ENCODE assay signal across 8 mouse cellular contexts in genomic region chr5:149439531-149440179, GRCm38 (mm10). TPM values are rescaled to one million over a fixed set of nuclear protein-coding genes. Genes with fewer than 3 reads are reported as not detected.
DNase-seq lines count a peak whose midpoint lies in the region; ATAC-seq lines count a peak whose summit lies in the region.

Gene Tex26 (plus strand): TSS chr5:149439660.

- H3K27me3 ChIP-seq in intestine, embryonic 15.5 days (replicated peaks), result no peaks in the 10 kb centered on the region
- no peaks in the 10 kb centered on the region for H3K27me3 ChIP-seq in limb, embryonic 15.5 days
- no peaks in the 10 kb centered on the region for H3K27me3 ChIP-seq in midbrain, embryonic 16.5 days (ENCODE audit: control insufficient read depth, insufficient read depth, low read depth, low read length)

- under 1% methylated on average over 25 of the region's 25 CpGs for WGBS in intestine, embryonic 15.5 days
- under 1% methylated on average over 25 of the region's 25 CpGs for WGBS in limb, embryonic 15.5 days
- under 1% methylated on average over 25 of the region's 25 CpGs for WGBS in midbrain, embryonic 16.5 days

- no peaks in the 10 kb centered on the region for H3K36me3 ChIP-seq in intestine, embryonic 15.5 days
- H3K36me3 ChIP-seq in limb, embryonic 15.5 days, result no peaks in the 10 kb centered on the region
- no peaks in the 10 kb centered on the region for H3K36me3 ChIP-seq in midbrain, embryonic 16.5 days (ENCODE audit: control insufficient read depth, insufficient read depth, low read length)

- peak; percentile 87 for ATAC-seq in granulocyte monocyte progenitor cell, adult 5-6 weeks (replicated peaks; ENCODE audit: poor library complexity, severe bottlenecking)
- peak; percentile 88 for ATAC-seq in intestine, embryonic 15.5 days
- ATAC-seq in limb, embryonic 15.5 days (ENCODE audit: insufficient number of reproducible peaks, low FRiP score, low TSS enrichment, low read depth), result peak; percentile 66; the same call in 1 of the 2 replicates
- peak; percentile 91 for ATAC-seq in midbrain, embryonic 16.5 days

- H3K9ac ChIP-seq in intestine, embryonic 15.5 days, result peak within 1 kb of the TSS; percentile 39
- peak within 1 kb of the TSS; percentile 37 for H3K9ac ChIP-seq in limb, embryonic 15.5 days
- peak within 1 kb of the TSS; percentile 75 for H3K9ac ChIP-seq in midbrain, embryonic 16.5 days (ENCODE audit: low read depth, low read length)

- H3K9me3 ChIP-seq in intestine, embryonic 15.5 days, result no peaks in the 10 kb centered on the region
- H3K9me3 ChIP-seq in limb, embryonic 15.5 days, result no peaks in the 10 kb centered on the region
- H3K9me3 ChIP-seq in midbrain, embryonic 16.5 days (replicated peaks; ENCODE audit: control insufficient read depth, low read length, poor library complexity, severe bottlenecking), result no peaks in the 10 kb centered on the region

- peak within 1 kb of the TSS; percentile 34 for H3K4me3 ChIP-seq in intestine, embryonic 15.5 days (replicated peaks)
- H3K4me3 ChIP-seq in limb, embryonic 15.5 days, result peak within 1 kb of the TSS; percentile 45
- peak within 1 kb of the TSS; percentile 35 for H3K4me3 ChIP-seq in midbrain, embryonic 16.5 days (ENCODE audit: low read depth, low read length)

- H3K27ac ChIP-seq in intestine, embryonic 15.5 days, result peak within 1 kb of the TSS; percentile 92
- peak within 1 kb of the TSS; percentile 77 for H3K27ac ChIP-seq in limb, embryonic 15.5 days
- H3K27ac ChIP-seq in midbrain, embryonic 16.5 days (ENCODE audit: low read length), result peak within 1 kb of the TSS; percentile 97

- peak within 1 kb of the TSS; percentile 79 for H3K4me2 ChIP-seq in intestine, embryonic 15.5 days (replicated peaks)
- H3K4me2 ChIP-seq in limb, embryonic 15.5 days, result peak within 1 kb of the TSS; percentile 82
- H3K4me2 ChIP-seq in midbrain, embryonic 16.5 days (ENCODE audit: low read length), result peak within 1 kb of the TSS; percentile 70

- DNase-seq in 3134 (ENCODE audit: extremely low read depth, insufficient read length, low spot score), result peak; percentile 69
- DNase-seq in adrenal gland, adult 2 months, result peak; percentile 65
- peak; percentile 77 for DNase-seq in embryo, embryonic 11.5 days (ENCODE audit: low read depth, low spot score)
- DNase-seq in telencephalon, adult 2 months (ENCODE audit: low read depth, low spot score), result peak; percentile 38

- peaks cover 18% of the 10 kb centered on the region for H3K4me1 ChIP-seq in intestine, embryonic 15.5 days (replicated peaks)
- peaks cover 32% of the 10 kb centered on the region for H3K4me1 ChIP-seq in limb, embryonic 15.5 days
- H3K4me1 ChIP-seq in midbrain, embryonic 16.5 days (ENCODE audit: control insufficient read depth, insufficient read depth, low read length), result peaks cover 24% of the 10 kb centered on the region

RNA-seq across cellular contexts. Expression of gene Tex26, which starts in this region (rescaled TPM):
- under 1 TPM in 1 of 2 experiments, not detected in 1; 0.31 TPM for total RNA-seq in adrenal gland, adult 2 months (2021)
- polyA plus RNA-seq in adrenal gland, adult 2 months (2012; rRNA removed), result not detected in 2 replicates
- not detected in 2 replicates for total RNA-seq in granulocyte monocyte progenitor cell, adult 5-6 weeks (2014; fragmentation: Nextera tagmentation)
- 0.98 TPM in 1 of 2 replicates, not detected in the other for total RNA-seq in granulocyte monocyte progenitor cell, adult 5-6 weeks (2017)
- polyA plus RNA-seq in intestine, embryonic 15.5 days (2015; fragmentation: Nextera tagmentation; extraction: Ambion mirVana), result 0.11 and 0.36 TPM in 2 replicates
- 0.32 and 0.41 TPM in 2 replicates for polyA plus RNA-seq in limb, embryonic 15.5 days (2015; fragmentation: Nextera tagmentation; extraction: Ambion mirVana)
- polyA plus RNA-seq in midbrain, embryonic 16.5 days (2015; fragmentation: Nextera tagmentation; extraction: Ambion mirVana), result 1.6 and 2.0 TPM in 2 replicates

Comparison
In these comparisons a context has a peak if more than half of its experiments do, and no peak if none do; other contexts are left out.
1. Peak in every context shown above with its lines: DNase-seq, ATAC-seq, H3K4me3 ChIP-seq and H3K27ac ChIP-seq.
2. Peak in DNase-seq in adrenal gland, adult 2 months; RNA of the gene not detected or under 1 TPM.
3. Peak in ATAC-seq in granulocyte monocyte progenitor cell, adult 5-6 weeks; RNA of the gene not detected or under 1 TPM.
4. Peak in ATAC-seq, H3K4me3 ChIP-seq, H3K27ac ChIP-seq, H3K9ac ChIP-seq and H3K4me2 ChIP-seq in intestine, embryonic 15.5 days; RNA of the gene not detected or under 1 TPM.
5. Peak in ATAC-seq, H3K4me3 ChIP-seq, H3K27ac ChIP-seq, H3K9ac ChIP-seq and H3K4me2 ChIP-seq in limb, embryonic 15.5 days; RNA of the gene not detected or under 1 TPM.